Mouse (Mus musculus) adrenal gland, adult (tissue): ENCODE measurements at regions not wholly inside any gene's neighbourhood (a gene's known extent, or its start where the extent isn't known, plus 50 kb on each side); places are given as distances from the start of the nearest gene placed in this dataset.

Experiments
- DNase-seq, 2 experiments: peaks; one replicate each; pipeline ENCODE4 v3.0.0; 2022 to 2023; ENCODE audit warnings: low spot score in 1 of 2; ENCODE audit not compliant: inconsistent age in 2 of 2

DNA sequence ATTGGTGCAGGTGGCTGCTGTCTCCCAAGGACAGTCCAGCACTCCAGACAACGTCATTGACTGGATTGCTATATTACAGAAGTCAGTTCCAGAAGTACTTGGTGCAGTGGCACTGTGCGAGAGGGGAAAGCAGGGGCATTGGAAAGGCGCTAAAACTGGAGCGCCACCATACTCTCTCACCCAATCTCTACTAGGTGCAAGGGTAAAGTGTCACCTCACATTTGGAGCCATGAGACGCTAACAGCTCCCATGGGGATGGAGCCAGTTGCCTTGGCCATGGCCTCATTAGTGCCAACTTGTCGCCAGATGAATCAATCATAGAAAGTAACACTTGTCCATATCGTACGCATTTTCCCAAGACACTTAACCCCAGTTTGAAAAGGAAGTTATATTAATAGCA, 1617.2 kb upstream of the Gulo start:
- DNase-seq: peak in 1 of 2 experiments; percentile 54

DNA sequence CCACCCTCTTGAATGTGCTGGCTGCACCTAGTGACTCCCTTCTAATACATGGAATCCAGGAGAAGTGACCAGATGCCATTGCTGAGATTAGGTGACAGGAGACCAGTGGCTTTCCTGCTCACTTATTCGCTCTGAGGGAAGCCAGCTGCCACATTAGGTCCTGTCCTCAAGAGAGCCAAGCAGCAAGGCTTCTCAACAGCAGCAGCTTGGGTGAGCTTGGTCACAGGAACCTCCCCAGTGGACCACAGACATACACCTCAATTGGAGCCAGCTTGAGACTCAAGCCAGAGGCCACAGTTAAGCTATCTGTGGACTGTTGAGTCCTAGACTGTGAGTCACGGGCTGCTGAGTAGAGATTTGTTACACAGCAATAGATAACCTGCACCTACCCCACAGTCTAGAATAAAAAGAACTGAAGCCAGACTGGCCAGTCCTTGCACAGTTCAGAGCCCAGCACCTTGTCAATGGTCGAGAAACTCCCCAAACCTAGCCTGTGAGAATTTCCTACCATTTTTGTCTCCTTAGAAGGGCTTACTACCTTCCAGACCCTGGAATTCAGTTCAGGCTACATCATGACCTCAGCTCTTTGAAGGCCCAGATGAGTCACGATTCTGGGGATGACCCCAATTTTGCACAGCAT, 1615.0 kb upstream of the Gulo start:
- peak; percentile 18 to 81 for DNase-seq

DNA sequence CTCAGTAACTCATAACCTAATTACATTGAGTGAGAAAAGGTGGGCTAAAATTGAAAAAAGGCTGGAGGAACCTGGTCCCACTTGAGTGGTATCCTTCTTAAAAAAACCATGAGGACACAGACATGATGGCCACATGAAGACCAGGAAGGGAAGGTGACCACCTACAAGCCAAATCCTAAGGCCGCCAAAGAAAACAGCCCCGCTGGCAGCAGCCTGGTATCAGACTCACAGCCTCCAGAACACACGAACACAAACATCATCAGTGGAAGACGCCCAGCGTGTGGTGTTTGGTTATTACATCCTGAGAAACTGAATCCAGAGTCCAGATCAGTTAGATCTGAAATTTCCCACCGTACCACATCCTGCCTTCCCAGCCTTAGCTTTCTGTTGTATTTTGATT, 1613.9 kb upstream of the Gulo start:
- DNase-seq: no peak

DNA sequence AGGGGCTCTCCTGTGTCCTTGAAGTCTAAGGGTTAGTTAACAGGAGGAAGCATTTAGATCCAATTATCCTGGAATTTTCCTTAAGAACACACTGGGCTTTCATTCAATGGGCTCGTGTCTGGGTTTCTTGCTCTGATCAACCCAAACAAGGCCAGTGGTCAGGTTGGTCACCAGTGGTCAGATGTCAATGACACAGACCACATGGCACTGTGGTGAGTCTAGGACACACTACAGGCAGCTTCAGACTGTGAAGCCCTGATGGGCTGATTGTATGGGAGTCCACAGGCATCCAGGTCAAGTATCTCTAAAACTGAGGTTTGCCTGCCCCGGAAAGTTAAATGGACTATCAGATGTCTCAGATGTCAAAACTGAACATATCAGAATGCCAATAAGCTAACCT, 1612.5 kb upstream of the Gulo start:
- DNase-seq: no peak

- peak; percentile 32 to 82 for DNase-seq
These were observed 1612.0 kb upstream of the Gulo start for GRCm38 (mm10) chr14:67620854-67621476.

DNA sequence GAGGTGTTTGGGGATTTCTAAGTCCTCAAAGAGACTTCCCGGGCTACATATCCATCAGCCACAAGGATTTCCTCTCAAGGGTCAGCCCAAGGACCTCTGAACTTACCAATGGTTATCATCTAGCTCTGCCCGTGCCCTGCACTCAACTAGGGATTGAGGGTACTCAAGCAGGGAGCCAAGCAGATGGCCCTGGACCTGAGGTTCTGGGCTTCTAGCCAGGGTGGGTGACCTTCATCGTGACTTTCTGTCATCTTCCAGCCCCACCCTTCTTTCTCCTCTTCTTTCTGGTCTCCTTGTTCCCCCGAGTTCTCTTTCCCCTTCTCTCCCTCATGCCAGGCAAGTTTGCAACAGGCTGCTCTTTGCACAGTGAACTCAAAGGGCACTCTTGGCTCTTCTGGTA, 1610.6 kb upstream of the Gulo start:
- DNase-seq: peak; percentile 42 to 75

GRCm38 (mm10) chr14:67614369-67614768, 1605.4 kb upstream of the Gulo start:
- no peak for DNase-seq

DNA sequence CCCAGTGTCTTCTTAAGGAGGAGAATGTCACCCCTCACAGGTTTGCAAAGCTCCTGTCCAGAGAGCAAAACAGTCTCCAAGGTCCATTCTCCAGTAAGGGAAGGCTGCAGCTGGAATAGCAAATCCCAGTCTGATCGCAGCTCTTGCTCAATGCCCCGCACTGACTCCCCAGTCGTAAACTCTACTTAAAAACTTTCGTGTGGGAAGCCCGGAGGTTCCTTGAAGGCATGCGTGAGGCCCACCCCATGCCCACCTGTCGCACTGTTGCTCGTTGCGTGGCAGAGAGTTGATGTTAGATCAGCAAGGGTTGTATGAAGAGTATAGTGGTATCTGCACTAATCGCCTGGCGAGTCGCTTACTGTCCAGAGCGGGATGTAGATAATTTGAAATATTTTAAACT, 1604.7 kb upstream of the Gulo start:
- no peak for DNase-seq

DNA sequence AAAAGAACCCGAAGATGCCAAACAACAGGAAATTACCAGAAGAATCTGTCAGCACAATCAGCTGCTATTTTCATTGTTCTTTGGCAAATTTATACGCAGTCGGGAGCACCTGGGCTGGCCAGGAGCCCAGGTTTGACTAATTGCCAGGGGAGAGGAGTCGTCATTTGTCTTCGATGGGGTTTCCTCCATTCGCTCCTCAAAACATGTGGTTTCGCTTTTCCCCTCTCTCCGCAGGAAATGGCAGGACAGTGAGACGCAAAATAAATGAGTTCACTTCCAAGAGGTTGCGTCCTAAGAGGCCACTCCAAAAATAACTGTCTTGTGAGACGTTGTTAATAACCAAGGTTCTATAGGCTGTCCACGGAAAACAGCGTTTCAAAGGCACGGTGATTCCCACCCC, 1604.2 kb upstream of the Gulo start:
- peak; percentile 29 to 69 for DNase-seq

GRCm38 (mm10) chr14:67612471-67612870, 1603.5 kb upstream of the Gulo start:
- no peak for DNase-seq

DNA sequence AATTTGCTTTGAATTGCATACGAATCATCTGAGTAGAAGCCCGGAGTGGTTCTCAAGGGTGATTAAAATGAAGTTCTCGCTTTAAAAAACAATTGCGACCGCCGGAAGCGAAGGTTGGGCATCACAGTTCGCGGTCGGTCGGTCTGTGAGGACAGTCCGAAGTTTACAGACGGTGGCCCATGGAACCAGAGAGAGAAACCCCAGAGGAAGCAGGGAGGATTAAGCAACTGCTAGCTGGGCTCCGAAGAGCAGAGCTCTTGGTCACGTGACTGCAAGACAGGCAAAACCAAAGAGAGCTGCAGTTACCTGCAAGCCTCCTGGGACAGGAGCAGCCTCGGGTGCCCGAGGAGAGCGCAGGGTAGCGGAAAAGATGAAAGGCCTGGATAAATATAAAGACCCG, 1599.3 kb upstream of the Gulo start:
- DNase-seq: peak in 1 of 2 experiments; percentile 46

DNA sequence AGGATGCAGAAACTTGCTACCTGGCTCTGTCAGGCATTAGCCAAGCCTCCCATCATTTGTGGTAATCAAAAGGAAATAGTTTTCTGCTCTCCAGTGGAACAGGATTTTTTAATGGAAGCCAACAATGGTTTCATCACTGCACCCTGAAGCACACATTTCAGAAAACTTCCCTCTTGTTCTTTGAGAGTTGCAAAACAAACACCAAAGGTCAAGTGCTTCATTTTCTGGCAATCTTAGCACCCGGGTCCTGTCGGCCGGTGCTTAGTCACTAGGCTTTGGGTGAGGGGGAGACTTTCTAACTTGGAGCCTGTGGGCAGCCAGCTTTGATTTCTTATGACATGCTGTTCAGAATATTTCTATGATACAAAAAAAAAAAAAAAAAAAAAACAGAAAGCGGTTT, 1594.0 kb upstream of the Gulo start:
- peak in 1 of 2 experiments; percentile 47 for DNase-seq

DNA sequence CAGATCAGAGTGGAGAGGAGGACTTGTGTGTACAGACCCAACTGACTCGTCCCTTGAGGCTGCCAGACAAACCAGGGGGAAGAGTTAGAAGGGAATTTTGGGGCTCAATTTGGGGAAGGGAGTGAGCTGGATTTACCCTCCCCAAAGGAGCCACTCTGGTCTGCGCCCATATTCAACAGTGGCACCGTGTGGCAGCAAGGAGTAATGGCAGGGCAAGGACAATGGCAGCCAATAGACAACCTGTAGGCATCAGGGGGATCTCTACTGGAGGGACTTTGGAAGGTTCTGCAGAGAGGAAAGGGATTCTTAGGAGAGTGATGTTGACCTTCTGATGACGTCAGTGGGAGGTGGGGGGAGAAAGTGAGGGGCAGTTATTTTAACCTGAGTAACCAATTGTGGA, 1590.7 kb upstream of the Gulo start:
- DNase-seq: peak; percentile 25 to 62

- DNase-seq: no peak
These were observed 1579.6 kb upstream of the Gulo start for GRCm38 (mm10) chr14:67588627-67589026.

DNA sequence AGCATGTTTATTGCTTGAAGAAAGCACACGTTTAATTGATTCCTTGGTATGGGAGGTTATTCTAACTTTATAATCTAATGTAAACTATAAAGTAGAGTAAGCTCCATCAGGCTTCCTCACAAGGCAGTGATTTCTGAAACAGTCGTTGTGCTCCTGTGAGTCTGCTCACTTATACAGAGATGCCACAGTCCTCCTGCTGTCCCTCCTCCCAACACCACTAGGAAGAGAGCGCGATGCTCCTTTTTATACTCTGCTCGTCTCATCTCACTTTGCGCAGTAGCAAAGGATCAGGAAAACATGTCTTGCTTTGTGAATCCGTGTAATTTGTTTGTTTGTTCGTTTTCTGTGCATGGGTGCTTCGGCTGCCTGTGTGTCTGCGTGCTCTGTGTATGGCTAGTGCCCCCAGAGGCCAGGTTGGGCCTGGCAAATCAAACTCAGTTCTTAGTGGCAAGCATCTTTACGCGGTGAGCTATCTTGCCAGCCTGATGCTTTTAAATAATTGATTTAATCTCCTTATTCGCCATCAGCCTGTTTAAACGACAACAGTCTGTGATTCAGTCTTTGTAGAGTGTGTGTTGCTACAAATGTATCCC, 1575.5 kb upstream of the Gulo start:
- DNase-seq: no peak

DNA sequence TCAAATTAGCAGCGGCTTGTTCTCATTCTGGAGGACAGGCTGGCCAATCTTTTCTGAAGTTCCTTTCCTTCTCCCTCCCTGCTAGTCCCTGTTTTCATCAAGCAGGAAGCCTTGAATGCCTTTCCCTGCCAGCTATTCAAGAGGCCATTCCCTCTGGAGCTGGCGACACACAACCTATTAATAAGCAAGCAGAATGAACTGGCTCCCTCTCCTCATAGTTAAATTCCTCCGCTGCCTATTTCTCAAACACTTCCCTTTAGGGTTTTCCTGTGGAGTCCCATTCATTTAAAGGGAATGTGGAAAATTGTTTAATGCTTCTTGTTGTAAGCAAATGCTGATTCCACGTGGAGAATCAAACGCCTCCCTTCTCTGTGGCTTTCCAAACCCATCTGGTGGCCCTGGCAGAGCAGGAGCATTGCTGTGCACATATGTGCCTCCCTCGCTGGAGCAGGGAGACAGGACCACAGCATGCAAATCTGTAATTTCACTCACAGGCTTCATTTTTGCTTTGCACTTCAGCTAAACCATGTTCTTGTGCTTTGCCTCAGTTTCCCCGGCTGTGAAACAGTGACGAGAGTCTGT, 1573.3 kb upstream of the Gulo start:
- no peak for DNase-seq

DNA sequence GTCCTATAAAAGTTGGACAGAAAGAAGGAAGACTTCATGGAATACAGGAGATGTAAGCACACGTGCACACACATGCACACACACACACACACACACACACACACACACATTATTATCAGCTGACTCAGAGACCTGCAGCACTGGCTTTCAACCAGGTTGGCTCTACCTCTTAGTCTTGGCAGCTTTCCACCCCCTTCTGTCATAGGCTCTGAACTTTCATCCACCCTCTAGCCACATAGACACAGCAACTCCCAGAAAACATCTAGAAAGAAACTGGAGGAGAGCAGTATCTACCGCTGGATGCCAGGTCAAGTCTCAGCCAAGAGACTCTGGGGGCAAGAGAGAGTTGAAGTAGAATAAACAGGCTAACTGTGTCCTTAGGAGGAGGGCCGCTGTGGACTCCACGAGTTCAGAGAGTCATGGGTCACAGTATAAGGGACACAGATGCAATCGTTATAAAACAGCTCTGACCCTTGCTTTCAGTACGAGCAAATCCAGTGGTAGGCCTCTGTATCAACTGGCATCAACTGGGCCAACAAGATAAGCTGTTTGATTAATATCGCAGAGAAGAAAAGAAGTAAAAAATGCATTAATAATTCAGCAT, 1565.4 kb upstream of the Gulo start:
- DNase-seq: peak in 1 of 2 experiments; percentile 33

DNA sequence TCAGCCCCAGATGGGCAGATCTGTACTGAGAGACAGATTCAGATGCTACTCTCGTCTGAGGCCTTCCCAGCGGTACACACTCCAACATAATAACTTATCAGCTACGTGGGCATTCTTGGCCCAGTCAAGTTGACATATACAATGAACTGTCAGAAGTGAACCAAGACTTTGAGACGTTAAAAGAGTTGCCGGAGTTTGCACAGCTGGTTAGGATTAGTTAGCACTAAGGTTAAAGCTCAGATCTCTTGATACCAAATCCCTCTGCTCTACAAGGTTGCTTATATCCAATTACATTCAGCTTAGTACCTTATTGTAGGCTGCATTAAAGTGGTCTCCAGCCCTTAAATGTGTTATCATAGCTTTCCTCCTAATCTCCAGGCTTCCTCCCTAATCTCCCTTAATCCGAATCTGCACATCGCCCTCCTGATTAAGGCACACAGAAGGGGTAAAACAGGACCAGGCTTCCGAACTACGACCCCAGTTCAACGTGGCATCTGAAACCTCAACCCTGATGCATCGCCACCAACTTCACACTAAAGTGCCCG, 1564.5 kb upstream of the Gulo start:
- DNase-seq: no peak

DNA sequence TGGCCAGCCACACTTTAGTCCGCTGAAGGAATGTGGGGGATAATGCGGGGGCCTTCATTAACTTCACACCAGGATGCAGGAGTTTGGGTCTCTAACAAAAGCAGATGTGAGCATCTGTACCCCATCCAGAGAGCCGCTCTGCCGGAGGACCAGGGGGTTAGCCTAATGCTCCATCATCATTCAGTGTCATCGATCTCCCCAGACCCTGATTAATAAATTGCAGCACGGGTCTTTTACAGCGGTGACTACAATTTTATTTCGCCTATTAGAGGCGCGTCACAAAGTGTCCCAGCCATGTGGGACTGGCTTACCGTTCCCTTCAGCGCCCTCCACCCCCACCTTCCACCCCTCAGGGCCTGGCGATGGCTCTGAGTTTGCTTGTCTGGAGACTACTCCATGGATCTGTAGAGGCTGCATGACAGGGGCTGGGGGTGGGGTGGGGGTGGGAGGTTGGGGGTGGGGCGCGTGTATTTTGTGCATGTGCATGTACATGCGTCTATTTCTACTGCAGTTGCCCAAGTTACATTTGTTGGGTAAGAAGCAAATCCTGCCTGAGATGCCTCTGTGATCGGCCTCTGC, 1560.8 kb upstream of the Gulo start:
- no peak for DNase-seq

DNA sequence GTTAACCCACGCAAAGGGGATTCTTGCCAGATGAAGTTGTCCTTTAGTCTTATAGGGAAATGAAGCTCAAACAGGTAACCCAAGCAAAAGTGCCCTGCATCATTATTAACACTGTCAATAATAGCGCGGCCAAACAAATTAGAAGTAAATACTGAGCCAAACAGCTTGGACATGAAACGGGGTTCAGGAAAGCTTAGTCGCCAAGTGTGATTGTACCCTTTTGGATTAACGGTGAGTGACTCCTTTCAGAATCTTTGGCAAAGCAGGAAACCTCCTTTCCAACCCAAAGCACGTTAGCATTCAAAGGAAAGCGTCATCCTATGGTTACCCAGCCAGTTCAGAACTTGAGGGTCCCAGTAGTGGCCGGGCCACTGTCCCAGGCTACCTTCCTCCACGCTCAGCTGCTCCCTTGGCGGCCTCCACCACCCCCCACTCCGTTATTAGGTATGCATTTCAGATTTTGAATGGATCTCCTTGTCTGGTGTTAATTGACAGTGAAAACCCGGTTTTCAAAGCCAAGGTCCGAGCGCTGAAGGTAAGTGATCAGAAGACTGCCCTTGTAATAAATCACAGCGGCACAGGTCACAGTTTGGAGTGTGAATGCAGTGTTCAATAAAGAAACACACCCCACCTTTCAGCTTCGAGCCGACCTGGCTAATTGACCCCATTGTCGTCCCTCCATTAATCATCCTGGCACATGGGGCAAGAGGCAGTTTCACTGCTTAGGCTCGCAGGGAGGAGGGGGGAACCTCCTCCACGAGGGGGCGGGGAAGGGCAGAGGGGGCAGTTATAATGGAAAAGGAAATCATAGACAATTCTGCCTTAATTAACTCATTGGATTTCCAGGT, 1560.1 kb upstream of the Gulo start:
- DNase-seq: no peak
